Mouse (Mus musculus) forebrain, embryonic 11.5 days (tissue): Measurements from ENCODE around the gene Kcnab1. TPM values are rescaled to one million over a fixed set of nuclear protein-coding genes. Genes with fewer than 3 reads are reported as not detected.

ENCODE experiments used
- ATAC-seq: fragments of 200-750 bp; cut with Nextera tagmentation; replicated peaks from 2 replicates; pipeline ENCODE4 v1.8.0; 2017; ENCODE audit warnings: moderate TSS enrichment; ENCODE audit not compliant: low FRiP score
- DNase-seq: peaks from one replicate; pipeline ENCODE4 v3.0.0-alpha.2; 2017; ENCODE audit warnings: low spot score
- H3K27ac ChIP-seq: fragments of 300-500 bp; sonication (generic); 2 replicates; pipeline ENCODE4 v1.5.1; 2014; ENCODE audit warnings: low read depth, low read length
- H3K27me3 ChIP-seq: fragments of 300-500 bp; sonication (generic); 2 replicates; pipeline ENCODE4 v1.6.1; 2014; ENCODE audit warnings: mild to moderate bottlenecking, low read length, mixed read lengths; ENCODE audit not compliant: control insufficient read depth, insufficient read depth
- H3K36me3 ChIP-seq: fragments of 300-500 bp; sonication (generic); 2 replicates; pipeline ENCODE4 v1.6.1; 2014; ENCODE audit warnings: mild to moderate bottlenecking, low read length, moderate library complexity, mixed read lengths; ENCODE audit not compliant: control insufficient read depth, insufficient read depth
- H3K4me1 ChIP-seq: fragments of 300-500 bp; sonication (generic); replicated peaks from 2 replicates; pipeline ENCODE4 v1.6.1; 2014; ENCODE audit warnings: low read length, mixed read lengths; ENCODE audit not compliant: control insufficient read depth, insufficient read depth
- H3K4me2 ChIP-seq: fragments of 300-500 bp; sonication (generic); 2 replicates; pipeline ENCODE4 v1.6.1; 2014; ENCODE audit warnings: low read depth, mild to moderate bottlenecking, low read length, moderate library complexity, mixed read lengths; ENCODE audit not compliant: severe bottlenecking
- H3K4me3 ChIP-seq: fragments of 300-500 bp; sonication (generic); 2 replicates; pipeline ENCODE4 v1.5.1; 2014; ENCODE audit warnings: low read depth, low read length
- H3K9ac ChIP-seq: fragments of 300-500 bp; sonication (generic); 2 replicates; pipeline ENCODE4 v1.6.1; 2014; ENCODE audit warnings: low read length
- H3K9me3 ChIP-seq: fragments of 300-500 bp; sonication (generic); 2 replicates; pipeline ENCODE4 v1.6.1; 2016; ENCODE audit warnings: low read length, mixed read lengths; ENCODE audit not compliant: control insufficient read depth
- WGBS: fragments of 180-500 bp; shearing (Covaris S2); extraction: QIAGEN DNeasy Blood & Tissue Kit; methylation state at CpG from one replicate; pipeline ENCODE4 v1.1.7; 2014; 5-methylcytosine and 5-hydroxymethylcytosine counted together
- polyA plus RNA-seq: library from polyadenylated mRNA; unstranded; fragments of >200 nt; fragmentation: Nextera tagmentation; extraction: Ambion mirVana; gene quantifications from 2 replicates; pipeline ENCODE4 v1.2.1, GENCODE M21; 2014

Kcnab1 gene
- polyA plus RNA-seq, 1 experiment from 2014 or later: 2.3 TPM

GRCm38 (mm10) chr3:65124975-65125374 is 15.8 kb downstream of the Kcnab1 start:
- ATAC-seq (no peak), DNase-seq (no peak)
- no peaks in the 10 kb centered on the region for H3K4me1 ChIP-seq
- H3K27me3 ChIP-seq: no peaks in the 10 kb centered on the region
- 75% methylated on average over 3 of the region's 3 CpGs for WGBS
- H3K27ac ChIP-seq: no peak overlapping the region
- no peak overlapping the region for H3K4me3 ChIP-seq
- no peaks in the 10 kb centered on the region for H3K36me3 ChIP-seq
- H3K9ac ChIP-seq: no peak overlapping the region
- H3K9me3 ChIP-seq: no peaks in the 10 kb centered on the region
- no peak overlapping the region for H3K4me2 ChIP-seq

- no peaks in the 10 kb centered on the region for H3K4me1 ChIP-seq
- 88% methylated on average over 1 of the region's 1 CpGs for WGBS
- no peaks in the 10 kb centered on the region for H3K27me3 ChIP-seq
- no peak overlapping the region for H3K9ac ChIP-seq
- no peak overlapping the region for H3K4me2 ChIP-seq
- DNase-seq (no peak), ATAC-seq (no peak)
- H3K36me3 ChIP-seq: no peaks in the 10 kb centered on the region
- no peaks in the 10 kb centered on the region for H3K9me3 ChIP-seq
- no peak overlapping the region for H3K4me3 ChIP-seq
- no peak overlapping the region for H3K27ac ChIP-seq
Measured at GRCm38 (mm10) chr3:65129625-65130024, 20.4 kb downstream of the Kcnab1 start.

GRCm38 (mm10) chr3:65134931-65135330 is 25.7 kb downstream of the Kcnab1 start:
- Histone ChIP-seq H3K27ac (no peak overlapping the region), H3K4me3 (no peak overlapping the region), H3K27me3 (no peaks in the 10 kb centered on the region), H3K36me3 (no peaks in the 10 kb centered on the region), H3K4me2 (no peak overlapping the region), H3K4me1 (no peaks in the 10 kb centered on the region), H3K9ac (no peak overlapping the region), H3K9me3 (no peaks in the 10 kb centered on the region)
- ATAC-seq (no peak), DNase-seq (no peak)
- WGBS: 81% methylated on average over 5 of the region's 5 CpGs

GRCm38 (mm10) chr3:65136897-65137296 is 27.7 kb downstream of the Kcnab1 start:
- Histone ChIP-seq H3K4me2 (no peak overlapping the region), H3K27me3 (no peaks in the 10 kb centered on the region), H3K4me3 (no peak overlapping the region), H3K27ac (no peak overlapping the region), H3K36me3 (no peaks in the 10 kb centered on the region), H3K4me1 (no peaks in the 10 kb centered on the region), H3K9ac (no peak overlapping the region), H3K9me3 (no peaks in the 10 kb centered on the region)
- WGBS: 86% methylated on average over 5 of the region's 5 CpGs
- no peak for DNase-seq
- ATAC-seq: no peak

GRCm38 (mm10) chr3:65138739-65139138 is 29.6 kb downstream of the Kcnab1 start:
- 79% methylated on average over 3 of the region's 3 CpGs for WGBS
- no peaks in the 10 kb centered on the region for H3K36me3 ChIP-seq
- ATAC-seq (no peak), DNase-seq (no peak)
- no peak overlapping the region for H3K27ac ChIP-seq
- no peak overlapping the region for H3K4me3 ChIP-seq
- H3K27me3 ChIP-seq: no peaks in the 10 kb centered on the region
- H3K4me1 ChIP-seq: no peaks in the 10 kb centered on the region
- no peak overlapping the region for H3K9ac ChIP-seq
- H3K4me2 ChIP-seq: no peak overlapping the region
- no peaks in the 10 kb centered on the region for H3K9me3 ChIP-seq

- ATAC-seq (peak; percentile 69), DNase-seq (no peak)
- no peaks in the 10 kb centered on the region for H3K4me1 ChIP-seq
- no peaks in the 10 kb centered on the region for H3K27me3 ChIP-seq
- no peaks in the 10 kb centered on the region for H3K9me3 ChIP-seq
- WGBS: 36% methylated on average over 5 of the region's 5 CpGs
- H3K36me3 ChIP-seq: no peaks in the 10 kb centered on the region
- H3K9ac ChIP-seq: no peak overlapping the region
- H3K4me2 ChIP-seq: no peak overlapping the region
- H3K4me3 ChIP-seq: no peak overlapping the region
- no peak overlapping the region for H3K27ac ChIP-seq
Measured at GRCm38 (mm10) chr3:65145152-65145551, 36.0 kb downstream of the Kcnab1 start.

GRCm38 (mm10) chr3:65151808-65152207 is 42.6 kb downstream of the Kcnab1 start:
- no peak for ATAC-seq
- WGBS: 85% methylated on average over 1 of the region's 1 CpGs
- DNase-seq: no peak
- no peaks in the 10 kb centered on the region for H3K4me1 ChIP-seq
- H3K27ac ChIP-seq: no peak overlapping the region
- no peaks in the 10 kb centered on the region for H3K9me3 ChIP-seq
- no peak overlapping the region for H3K9ac ChIP-seq
- H3K27me3 ChIP-seq: no peaks in the 10 kb centered on the region
- H3K36me3 ChIP-seq: no peaks in the 10 kb centered on the region
- no peak overlapping the region for H3K4me2 ChIP-seq
- no peak overlapping the region for H3K4me3 ChIP-seq

GRCm38 (mm10) chr3:65172964-65173363 is 63.8 kb downstream of the Kcnab1 start:
- no peak overlapping the region for H3K27ac ChIP-seq
- DNase-seq (no peak), ATAC-seq (no peak)
- no peaks in the 10 kb centered on the region for H3K36me3 ChIP-seq
- H3K9ac ChIP-seq: no peak overlapping the region
- 81% methylated on average over 5 of the region's 5 CpGs for WGBS
- no peaks in the 10 kb centered on the region for H3K27me3 ChIP-seq
- no peak overlapping the region for H3K4me3 ChIP-seq
- no peak overlapping the region for H3K4me2 ChIP-seq
- no peaks in the 10 kb centered on the region for H3K9me3 ChIP-seq
- no peaks in the 10 kb centered on the region for H3K4me1 ChIP-seq

- H3K27me3 ChIP-seq: no peaks in the 10 kb centered on the region
- no peak overlapping the region for H3K27ac ChIP-seq
- no peaks in the 10 kb centered on the region for H3K9me3 ChIP-seq
- ATAC-seq (no peak), DNase-seq (no peak)
- 80% methylated on average over 12 of the region's 12 CpGs for WGBS
- H3K4me1 ChIP-seq: no peaks in the 10 kb centered on the region
- no peaks in the 10 kb centered on the region for H3K36me3 ChIP-seq
- H3K4me3 ChIP-seq: no peak overlapping the region
- no peak overlapping the region for H3K4me2 ChIP-seq
- H3K9ac ChIP-seq: no peak overlapping the region
Measured at GRCm38 (mm10) chr3:65174564-65174963, 65.4 kb downstream of the Kcnab1 start.
